Mouse (Mus musculus) embryonic facial prominence, embryonic 12.5 days (tissue): ENCODE data around the gene Inf2. TPM values are rescaled to one million over a fixed set of nuclear protein-coding genes. Genes with fewer than 3 reads are reported as not detected.

ENCODE experiments used
- ATAC-seq: fragments of 200-750 bp; cut with Nextera tagmentation; 2 replicates; pipeline ENCODE4 v1.8.0; 2017; ENCODE audit not compliant: insufficient number of reproducible peaks, insufficient read depth, low FRiP score, low TSS enrichment
- H3K27ac ChIP-seq: fragments of 300-500 bp; sonication (generic); 2 replicates; pipeline ENCODE4 v1.5.1; 2016; ENCODE audit warnings: mild to moderate bottlenecking
- H3K27me3 ChIP-seq: fragments of 300-500 bp; sonication (generic); 2 replicates; pipeline ENCODE4 v1.6.1; 2016; ENCODE audit warnings: mild to moderate bottlenecking, moderate library complexity
- H3K36me3 ChIP-seq: fragments of 300-500 bp; sonication (generic); 2 replicates; pipeline ENCODE4 v1.6.1; 2016; ENCODE audit warnings: mild to moderate bottlenecking
- H3K4me1 ChIP-seq: fragments of 300-500 bp; sonication (generic); 2 replicates; pipeline ENCODE4 v1.6.1; 2016
- H3K4me2 ChIP-seq: fragments of 300-500 bp; sonication (generic); replicated peaks from 2 replicates; pipeline ENCODE4 v1.6.1; 2016; ENCODE audit warnings: mild to moderate bottlenecking, moderate library complexity
- H3K4me3 ChIP-seq: fragments of 300-500 bp; sonication (generic); 2 replicates; pipeline ENCODE4 v1.5.1; 2016; ENCODE audit warnings: mild to moderate bottlenecking
- H3K9ac ChIP-seq: fragments of 300-500 bp; sonication (generic); 2 replicates; pipeline ENCODE4 v1.6.1; 2016; ENCODE audit warnings: mild to moderate bottlenecking, moderate library complexity
- H3K9me3 ChIP-seq: fragments of 300-500 bp; sonication (generic); 2 replicates; pipeline ENCODE4 v1.6.1; 2016; ENCODE audit warnings: mild to moderate bottlenecking, moderate library complexity
- WGBS: fragments of 180-500 bp; shearing (Covaris S2); methylation state at CpG from one replicate; pipeline ENCODE4 v1.1.7; 2016; 5-methylcytosine and 5-hydroxymethylcytosine counted together
- polyA plus RNA-seq: library from polyadenylated mRNA; unstranded; fragments of >200 nt; fragmentation: Nextera tagmentation; extraction: Ambion mirVana; gene quantifications from 2 replicates; pipeline ENCODE4 v1.2.1, GENCODE M21; 2016

Inf2 gene
- polyA plus RNA-seq, 1 experiment from 2014 or later, result 3.1 TPM

- Histone ChIP-seq H3K4me2 (no peak overlapping the region), H3K9me3 (no peaks in the 10 kb centered on the region), H3K4me1 (peaks cover 14% of the 10 kb centered on the region), H3K36me3 (no peaks in the 10 kb centered on the region), H3K27me3 (no peaks in the 10 kb centered on the region), H3K9ac (no peak overlapping the region), H3K4me3 (no peak overlapping the region), H3K27ac (no peak overlapping the region)
- WGBS, result 73% methylated on average over 8 of the region's 8 CpGs
- no peak for ATAC-seq
Measured at GRCm38 (mm10) chr12:112575274-112575986, 13.2 kb upstream of the Inf2 start.

GRCm38 (mm10) chr12:112576341-112576740 is 12.2 kb upstream of the Inf2 start:
- H3K4me3 ChIP-seq, result no peak overlapping the region
- no peaks in the 10 kb centered on the region for H3K27me3 ChIP-seq
- peak overlapping the region; percentile 63 for H3K27ac ChIP-seq
- peaks cover 14% of the 10 kb centered on the region for H3K4me1 ChIP-seq
- H3K9ac ChIP-seq, result no peak overlapping the region
- no peaks in the 10 kb centered on the region for H3K9me3 ChIP-seq
- peak; percentile 32; the same call in 1 of the 2 replicates for ATAC-seq
- no peak overlapping the region for H3K4me2 ChIP-seq
- 6% methylated on average over 6 of the region's 6 CpGs for WGBS
- no peaks in the 10 kb centered on the region for H3K36me3 ChIP-seq

- H3K27ac ChIP-seq, result peak overlapping the region; percentile 63
- no peaks in the 10 kb centered on the region for H3K27me3 ChIP-seq
- H3K9ac ChIP-seq, result no peak overlapping the region
- no peaks in the 10 kb centered on the region for H3K9me3 ChIP-seq
- H3K4me2 ChIP-seq, result no peak overlapping the region
- no peaks in the 10 kb centered on the region for H3K36me3 ChIP-seq
- 6% methylated on average over 3 of the region's 3 CpGs for WGBS
- no peak for ATAC-seq
- H3K4me1 ChIP-seq, result peaks cover 14% of the 10 kb centered on the region
- H3K4me3 ChIP-seq, result no peak overlapping the region
Measured at GRCm38 (mm10) chr12:112576749-112577148, 11.8 kb upstream of the Inf2 start.

- ATAC-seq, result no peak
- Histone ChIP-seq H3K4me2 (no peak overlapping the region), H3K27me3 (no peaks in the 10 kb centered on the region), H3K27ac (no peak overlapping the region), H3K4me1 (peaks cover 14% of the 10 kb centered on the region), H3K36me3 (no peaks in the 10 kb centered on the region), H3K4me3 (no peak overlapping the region), H3K9ac (no peak overlapping the region), H3K9me3 (no peaks in the 10 kb centered on the region)
- 70% methylated on average over 6 of the region's 6 CpGs for WGBS
Measured at GRCm38 (mm10) chr12:112578296-112579090, 10.1 kb upstream of the Inf2 start.

GRCm38 (mm10) chr12:112579430-112579829 is 9.2 kb upstream of the Inf2 start:
- Histone ChIP-seq H3K27ac (no peak overlapping the region), H3K4me2 (no peak overlapping the region), H3K9me3 (no peaks in the 10 kb centered on the region), H3K4me1 (peaks cover 14% of the 10 kb centered on the region), H3K27me3 (no peaks in the 10 kb centered on the region), H3K4me3 (no peak overlapping the region), H3K9ac (no peak overlapping the region), H3K36me3 (no peaks in the 10 kb centered on the region)
- WGBS, result 47% methylated on average over 5 of the region's 5 CpGs
- ATAC-seq, result 0 out of 2 replicates have a peak, but pooled peaks have one; percentile 44

GRCm38 (mm10) chr12:112579926-112580325 is 8.7 kb upstream of the Inf2 start:
- Histone ChIP-seq H3K4me2 (no peak overlapping the region), H3K36me3 (no peaks in the 10 kb centered on the region), H3K4me3 (no peak overlapping the region), H3K27ac (no peak overlapping the region), H3K9ac (no peak overlapping the region), H3K4me1 (peaks cover 14% of the 10 kb centered on the region), H3K27me3 (no peaks in the 10 kb centered on the region), H3K9me3 (no peaks in the 10 kb centered on the region)
- no peak for ATAC-seq
- WGBS, result 78% methylated on average over 8 of the region's 8 CpGs

GRCm38 (mm10) chr12:112581113-112581512 is 7.5 kb upstream of the Inf2 start:
- no peak overlapping the region for H3K27ac ChIP-seq
- H3K4me2 ChIP-seq, result no peak overlapping the region
- no peaks in the 10 kb centered on the region for H3K27me3 ChIP-seq
- WGBS, result 83% methylated on average over 3 of the region's 3 CpGs
- ATAC-seq, result no peak
- no peaks in the 10 kb centered on the region for H3K9me3 ChIP-seq
- no peak overlapping the region for H3K4me3 ChIP-seq
- H3K4me1 ChIP-seq, result peaks cover 10% of the 10 kb centered on the region
- H3K9ac ChIP-seq, result no peak overlapping the region
- no peaks in the 10 kb centered on the region for H3K36me3 ChIP-seq

GRCm38 (mm10) chr12:112584954-112585353 is 3.6 kb upstream of the Inf2 start:
- WGBS, result 71% methylated on average over 7 of the region's 7 CpGs
- no peak for ATAC-seq
- no peak overlapping the region for H3K9ac ChIP-seq
- no peaks in the 10 kb centered on the region for H3K9me3 ChIP-seq
- H3K36me3 ChIP-seq, result no peaks in the 10 kb centered on the region
- no peak overlapping the region for H3K4me3 ChIP-seq
- H3K4me2 ChIP-seq, result no peak overlapping the region
- H3K27ac ChIP-seq, result no peak overlapping the region
- peaks cover 11% of the 10 kb centered on the region; the same call in 1 of the 2 replicates for H3K4me1 ChIP-seq
- H3K27me3 ChIP-seq, result peaks cover 23% of the 10 kb centered on the region

- no peaks in the 10 kb centered on the region for H3K9me3 ChIP-seq
- no peak for ATAC-seq
- no peak overlapping the region for H3K27ac ChIP-seq
- no peaks in the 10 kb centered on the region for H3K36me3 ChIP-seq
- H3K9ac ChIP-seq, result no peak overlapping the region; the same call in 1 of the 2 replicates
- H3K27me3 ChIP-seq, result peaks cover 23% of the 10 kb centered on the region
- no peak overlapping the region for H3K4me3 ChIP-seq
- no peak overlapping the region for H3K4me2 ChIP-seq
- WGBS, result 75% methylated on average over 7 of the region's 7 CpGs
- H3K4me1 ChIP-seq, result peaks cover 11% of the 10 kb centered on the region; the same call in 1 of the 2 replicates
Measured at GRCm38 (mm10) chr12:112585924-112586538, 2.6 kb upstream of the Inf2 start.

GRCm38 (mm10) chr12:112587125-112588124 is 1.2 kb upstream of the Inf2 start:
- Histone ChIP-seq H3K36me3 (no peaks in the 10 kb centered on the region), H3K4me1 (peaks cover 11% of the 10 kb centered on the region; the same call in 1 of the 2 replicates), H3K9ac (no peak overlapping the region), H3K4me3 (peak overlapping the region; percentile 50; the same call in 1 of the 2 replicates), H3K27ac (no peak overlapping the region), H3K9me3 (no peaks in the 10 kb centered on the region), H3K4me2 (peak overlapping the region; percentile 85; the same call in 1 of the 2 replicates), H3K27me3 (peaks cover 23% of the 10 kb centered on the region)
- no peak for ATAC-seq
- WGBS, result 77% methylated on average over 14 of the region's 14 CpGs
